Mouse (Mus musculus): Measurements from ENCODE around the gene Hspb9. TPM values are rescaled to one million over a fixed set of nuclear protein-coding genes. Genes with fewer than 3 reads are reported as not detected.

Gene Hspb9
- polyA plus RNA-seq, 1 experiment from 2014 or later = not detected

GRCm38 (mm10) chr11:100762831-100763230 is 49.2 kb downstream of the Hspb9 start, which contains the start of gene Hcrt:
Hcrt (minus strand) TSS chr11:100762931.
- no peak for ATAC-seq (ENCODE audit: insufficient number of reproducible peaks, insufficient read depth, low FRiP score, low TSS enrichment, low read depth)
- Histone ChIP-seq H3K4me2 (peak within 1 kb of the TSS; percentile 71), H3K4me1 (replicated peaks) (peaks cover 20% of the 10 kb centered on the region), H3K4me3 (replicated peaks) (peak within 1 kb of the TSS; percentile 39), H3K9ac (replicated peaks) (peak within 1 kb of the TSS; percentile 50; the same call in 1 of the 2 replicates), H3K27ac (no peak within 1 kb of the TSS), H3K9me3 (no peaks in the 10 kb centered on the region), H3K27me3 (peaks cover 54% of the 10 kb centered on the region), H3K36me3 (no peaks in the 10 kb centered on the region)
- 84% methylated on average over 7 of the region's 7 CpGs for WGBS

Other genes with a start within 250 kb of the Hspb9 start
- 14.1 and 15.4 TPM in 2 replicates for gene Klhl11, start 241.1 kb upstream of the Hspb9 start, polyA plus RNA-seq (2016; fragmentation: Nextera tagmentation; extraction: Ambion mirVana)
- gene Acly, start 185.8 kb upstream of the Hspb9 start, polyA plus RNA-seq (2016; fragmentation: Nextera tagmentation; extraction: Ambion mirVana) = 186 and 196 TPM in 2 replicates
- gene Ttc25, start 168.2 kb upstream of the Hspb9 start, polyA plus RNA-seq (2016; fragmentation: Nextera tagmentation; extraction: Ambion mirVana) = 1.2 and 1.4 TPM in 2 replicates
- 32.3 and 34.5 TPM in 2 replicates for gene Cnp, start 138.9 kb upstream of the Hspb9 start, polyA plus RNA-seq (2016; fragmentation: Nextera tagmentation; extraction: Ambion mirVana)
- 79.9 and 80.4 TPM in 2 replicates for gene Nkiras2, start 94.6 kb upstream of the Hspb9 start, polyA plus RNA-seq (2016; fragmentation: Nextera tagmentation; extraction: Ambion mirVana)
- gene Dnajc7, start 93.7 kb upstream of the Hspb9 start, polyA plus RNA-seq (2016; fragmentation: Nextera tagmentation; extraction: Ambion mirVana) = 282 and 288 TPM in 2 replicates
- 0.70 and 0.74 TPM in 2 replicates for gene Zfp385c, start 21.4 kb upstream of the Hspb9 start, polyA plus RNA-seq (2016; fragmentation: Nextera tagmentation; extraction: Ambion mirVana)
- gene Dhx58, start 9.6 kb upstream of the Hspb9 start, polyA plus RNA-seq (2016; fragmentation: Nextera tagmentation; extraction: Ambion mirVana) = 3.3 and 3.8 TPM in 2 replicates
- gene Kat2a, start 1.4 kb upstream of the Hspb9 start, polyA plus RNA-seq (2016; fragmentation: Nextera tagmentation; extraction: Ambion mirVana) = 64.0 and 65.8 TPM in 2 replicates
- gene Rab5c, start 24.4 kb downstream of the Hspb9 start, polyA plus RNA-seq (2016; fragmentation: Nextera tagmentation; extraction: Ambion mirVana) = 14.3 and 24.3 TPM in 2 replicates
- not detected in 2 replicates for gene Kcnh4, start 46.1 kb downstream of the Hspb9 start, polyA plus RNA-seq (2016; fragmentation: Nextera tagmentation; extraction: Ambion mirVana)
- not detected in 2 replicates for gene Hcrt, start 49.1 kb downstream of the Hspb9 start, polyA plus RNA-seq (2016; fragmentation: Nextera tagmentation; extraction: Ambion mirVana)
- gene Ghdc, start 57.1 kb downstream of the Hspb9 start, polyA plus RNA-seq (2016; fragmentation: Nextera tagmentation; extraction: Ambion mirVana) = 5.4 and 6.8 TPM in 2 replicates
- 20.4 and 20.6 TPM in 2 replicates for gene Stat5b, start 136.9 kb downstream of the Hspb9 start, polyA plus RNA-seq (2016; fragmentation: Nextera tagmentation; extraction: Ambion mirVana)
- gene Stat5a, start 145.5 kb downstream of the Hspb9 start, polyA plus RNA-seq (2016; fragmentation: Nextera tagmentation; extraction: Ambion mirVana) = 4.0 and 5.5 TPM in 2 replicates
- gene Stat3, start 225.7 kb downstream of the Hspb9 start, polyA plus RNA-seq (2016; fragmentation: Nextera tagmentation; extraction: Ambion mirVana) = 40.5 and 40.8 TPM in 2 replicates

Data from limb, embryonic 12.5 days (tissue).